Mouse (Mus musculus) layer of hippocampus, adult 2 months (tissue): ENCODE data around the gene Washc2. TPM values are rescaled to one million over a fixed set of nuclear protein-coding genes. Genes with fewer than 3 reads are reported as not detected.
A peak's percentile ranks its signal among the peaks of the same experiment; 100 is the strongest.

Experiments
- DNase-seq, 2 experiments: peaks; one replicate each; pipeline ENCODE4 v3.0.0; 2022; ENCODE audit warnings: low spot score in 2 of 2
- H3K27ac ChIP-seq: fragments of 200-600 bp; 2 replicates; pipeline ENCODE4 v1.8.1; 2022
- H3K4me3 ChIP-seq: fragments of 200-600 bp; 2 replicates; pipeline ENCODE4 v1.8.1; 2022; ENCODE audit warnings: mild to moderate bottlenecking
- CTCF ChIP-seq: fragments of 200-600 bp; conservative IDR thresholded peaks from 2 replicates; pipeline ENCODE4 v1.8.1; 2022; ENCODE audit warnings: antibody characterized with exemption, mild to moderate bottlenecking, moderate library complexity
- total RNA-seq, 2 experiments: library from RNA; stranded (reverse); gene quantifications; 2 replicates each; pipeline ENCODE4 v1.2.3; 2021

Washc2 gene
- total RNA-seq, 2 experiments from 2014 or later: 106 to 109 TPM

DNA sequence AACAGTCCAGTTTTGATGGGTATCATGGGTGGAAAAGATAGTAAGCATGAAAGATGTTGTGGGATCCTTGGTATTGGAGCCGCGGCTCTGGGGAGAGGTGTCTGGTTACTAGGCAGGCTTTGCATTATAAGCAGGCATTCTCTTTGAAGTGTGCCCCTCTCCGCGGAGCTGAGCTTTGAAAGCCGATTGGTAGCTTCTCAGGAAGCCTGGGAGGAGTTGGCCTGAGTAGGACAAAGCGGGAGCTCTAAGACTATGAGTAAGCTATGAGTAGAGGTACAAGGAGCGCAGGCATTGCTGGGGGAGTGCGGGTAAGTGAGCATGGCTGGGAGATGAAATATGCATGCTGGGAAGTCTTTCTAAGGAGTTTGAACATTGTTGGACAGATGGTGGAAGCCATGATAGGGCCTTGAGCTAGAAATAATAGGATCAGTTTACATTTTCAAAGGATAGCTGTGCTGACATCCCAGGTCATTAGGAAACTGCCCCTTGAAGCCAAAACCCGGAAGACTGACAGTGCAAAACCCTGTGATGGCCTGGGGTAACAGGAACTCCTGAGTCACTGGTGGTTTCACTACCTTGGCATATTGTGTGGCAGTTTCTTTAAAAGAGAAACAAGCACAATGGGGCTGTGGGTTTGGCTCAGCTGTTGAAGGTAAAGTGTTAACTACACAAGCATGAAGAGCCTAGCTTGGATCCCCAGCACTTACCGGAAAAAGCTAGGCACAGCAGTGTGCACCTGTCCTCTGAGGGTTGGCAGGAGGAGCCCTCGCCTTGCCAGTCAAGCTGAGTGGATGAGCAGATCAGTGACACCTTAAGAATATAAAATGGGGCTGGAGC is 58.7 kb downstream of the Washc2 start:
- DNase-seq: no peak
- Histone ChIP-seq H3K4me3 (peak overlapping the region; percentile 37), H3K27ac (peak overlapping the region; percentile 11; the same call in 1 of the 2 replicates)
- TF ChIP-seq CTCF: no peak

DNA sequence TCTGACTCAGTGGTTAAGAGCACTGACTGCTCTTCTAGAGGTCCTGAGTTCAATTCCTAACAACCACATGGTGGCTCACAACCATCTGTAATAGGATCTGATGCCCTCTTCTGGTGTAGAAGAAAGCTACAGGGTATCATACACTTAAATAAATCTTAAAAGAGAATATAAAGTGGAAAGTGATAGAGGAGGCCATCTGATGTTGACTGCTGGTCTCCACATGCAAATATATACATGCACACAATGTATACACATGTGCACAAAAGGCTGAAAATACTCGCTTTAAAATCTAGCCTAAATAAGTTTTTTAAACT is 59.2 kb downstream of the Washc2 start:
- TF ChIP-seq CTCF: peak; percentile 64
- no peak for DNase-seq
- no peak overlapping the region for H3K4me3 ChIP-seq
- no peak overlapping the region for H3K27ac ChIP-seq

DNA sequence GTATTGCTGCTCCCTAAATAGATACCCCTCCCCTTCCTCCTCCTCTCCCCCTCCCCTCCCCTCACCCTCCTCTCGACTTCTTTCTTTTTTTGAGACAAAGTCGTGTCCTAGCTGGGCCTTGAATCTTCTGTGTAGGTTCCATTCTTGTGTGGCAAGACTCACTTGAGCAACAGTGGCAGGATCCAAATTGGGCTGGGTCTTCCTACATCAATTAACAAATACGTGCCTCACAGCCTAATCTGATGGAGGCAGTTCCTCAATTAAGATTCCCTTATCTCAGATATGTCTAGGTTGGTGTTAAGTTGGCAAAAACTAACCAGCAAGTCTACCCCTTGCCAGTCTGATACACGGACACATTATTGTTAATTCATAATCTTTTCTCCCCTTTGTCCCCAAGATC is 67.9 kb downstream of the Washc2 start:
- no peak overlapping the region for H3K27ac ChIP-seq
- TF ChIP-seq CTCF: no peak
- H3K4me3 ChIP-seq: no peak overlapping the region
- DNase-seq: no peak

DNA sequence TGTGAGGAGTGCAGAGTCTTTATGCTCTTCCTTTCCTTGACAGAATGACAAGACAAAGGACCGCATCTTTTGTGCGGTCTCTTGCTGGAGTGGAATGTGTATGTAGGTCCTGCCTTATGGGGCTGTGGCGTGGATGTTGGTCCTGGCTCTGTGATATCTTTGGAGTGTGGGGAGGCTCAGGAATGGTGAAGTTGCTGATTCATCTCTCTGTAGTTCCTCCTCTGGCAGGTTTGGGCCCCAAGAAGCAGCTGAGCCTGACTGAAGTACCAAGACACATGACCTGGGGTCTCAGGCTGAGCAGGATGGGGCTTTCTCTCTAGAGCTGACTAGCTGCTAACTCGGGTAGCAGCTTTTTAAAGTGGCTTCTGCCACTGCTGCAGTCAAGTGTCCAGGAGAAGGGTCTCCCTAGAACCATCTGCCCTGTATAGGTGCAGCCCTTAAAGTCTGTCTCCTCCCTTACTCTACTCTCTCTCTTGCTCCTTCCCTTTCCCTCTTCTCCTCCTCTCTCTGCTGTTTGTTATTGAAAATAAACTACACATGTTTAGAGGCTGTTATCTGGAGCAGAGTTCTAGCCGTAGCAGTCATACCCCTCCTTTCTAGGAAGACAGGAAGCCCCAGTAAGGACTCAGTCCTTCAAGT is 71.0 kb downstream of the Washc2 start:
- Histone ChIP-seq H3K27ac (no peak overlapping the region), H3K4me3 (no peak overlapping the region)
- DNase-seq: no peak
- no peak for TF ChIP-seq CTCF

DNA sequence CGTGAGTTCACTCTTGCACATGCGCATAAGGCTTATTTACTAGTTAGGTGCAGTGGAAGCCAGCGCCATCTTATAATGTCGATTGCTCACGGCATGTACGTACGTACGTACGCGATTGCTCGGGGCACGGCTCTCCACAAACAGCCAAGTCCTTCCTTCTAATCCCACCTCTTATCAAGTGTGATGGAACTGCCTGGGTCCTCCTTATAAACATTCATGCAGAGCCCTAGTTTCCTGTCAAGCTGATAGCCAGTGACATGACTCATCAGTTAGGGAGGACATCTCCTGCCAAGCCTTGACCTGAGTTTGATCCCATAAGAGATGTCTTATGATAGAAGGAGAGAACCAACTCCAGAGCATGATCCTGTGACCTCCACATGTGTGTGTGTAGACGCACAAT is 73.2 kb downstream of the Washc2 start:
- Histone ChIP-seq H3K4me3 (no peak overlapping the region), H3K27ac (no peak overlapping the region)
- DNase-seq: no peak
- TF ChIP-seq CTCF: no peak

DNA sequence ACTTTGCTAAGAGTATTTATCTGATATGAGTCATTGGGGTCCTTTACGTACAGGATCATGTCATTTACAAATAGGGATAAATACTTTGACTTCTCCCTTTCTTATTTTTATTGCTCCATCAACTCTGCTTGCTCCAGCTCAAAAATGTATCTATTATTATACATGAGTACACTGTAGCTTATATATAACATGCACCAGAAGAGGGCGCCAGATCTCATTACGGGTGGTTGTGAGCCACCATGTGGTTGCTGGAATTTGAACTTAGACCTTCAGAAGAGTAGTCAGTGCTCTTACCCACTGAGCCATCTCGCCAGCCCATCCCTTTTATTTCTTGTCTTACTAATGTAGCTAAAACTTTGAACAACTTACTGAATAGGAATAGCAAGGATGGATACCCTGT is 74.7 kb downstream of the Washc2 start:
- peak; percentile 59 for TF ChIP-seq CTCF
- Histone ChIP-seq H3K27ac (no peak overlapping the region), H3K4me3 (no peak overlapping the region)
- DNase-seq: no peak

DNA sequence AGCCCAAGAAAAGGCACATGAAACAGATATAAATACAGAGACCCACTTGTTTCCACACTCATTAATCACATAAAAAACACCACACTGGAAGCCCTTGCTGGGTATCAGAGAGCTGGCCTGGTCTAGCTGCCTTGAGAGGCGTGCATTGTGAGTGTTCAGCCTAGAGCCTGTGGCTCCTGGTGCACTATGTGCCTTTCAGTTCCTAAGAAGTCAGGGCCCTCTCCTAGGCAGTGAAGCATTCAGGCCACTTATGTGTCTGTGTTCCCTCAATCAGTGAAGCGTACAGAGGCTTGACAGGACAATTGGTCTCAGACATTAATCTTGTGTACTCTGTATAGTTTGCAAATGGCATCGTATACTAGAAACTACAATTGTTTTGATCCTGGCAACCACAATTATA is 75.4 kb downstream of the Washc2 start:
- no peak for TF ChIP-seq CTCF
- no peak for DNase-seq
- H3K4me3 ChIP-seq: no peak overlapping the region
- no peak overlapping the region for H3K27ac ChIP-seq

DNA sequence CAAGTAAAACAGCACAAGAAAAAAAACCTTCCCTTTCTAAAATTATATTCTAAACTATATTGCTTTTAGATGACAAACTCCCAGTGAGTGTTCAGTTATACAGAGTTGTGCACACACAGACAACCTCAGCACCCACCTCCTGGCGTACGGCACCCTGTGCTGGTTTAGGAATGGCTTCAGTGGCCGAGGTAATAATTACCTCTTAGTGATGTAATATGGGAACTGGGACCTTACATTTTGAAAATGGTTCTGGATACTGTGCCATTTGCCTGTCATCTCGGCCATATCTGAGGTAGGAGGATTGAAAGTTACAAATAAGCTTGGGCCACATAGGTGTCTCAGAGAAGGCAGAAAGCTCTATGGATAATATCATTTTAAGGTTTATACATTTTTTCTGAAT is 78.5 kb downstream of the Washc2 start:
- TF ChIP-seq CTCF: no peak

DNA sequence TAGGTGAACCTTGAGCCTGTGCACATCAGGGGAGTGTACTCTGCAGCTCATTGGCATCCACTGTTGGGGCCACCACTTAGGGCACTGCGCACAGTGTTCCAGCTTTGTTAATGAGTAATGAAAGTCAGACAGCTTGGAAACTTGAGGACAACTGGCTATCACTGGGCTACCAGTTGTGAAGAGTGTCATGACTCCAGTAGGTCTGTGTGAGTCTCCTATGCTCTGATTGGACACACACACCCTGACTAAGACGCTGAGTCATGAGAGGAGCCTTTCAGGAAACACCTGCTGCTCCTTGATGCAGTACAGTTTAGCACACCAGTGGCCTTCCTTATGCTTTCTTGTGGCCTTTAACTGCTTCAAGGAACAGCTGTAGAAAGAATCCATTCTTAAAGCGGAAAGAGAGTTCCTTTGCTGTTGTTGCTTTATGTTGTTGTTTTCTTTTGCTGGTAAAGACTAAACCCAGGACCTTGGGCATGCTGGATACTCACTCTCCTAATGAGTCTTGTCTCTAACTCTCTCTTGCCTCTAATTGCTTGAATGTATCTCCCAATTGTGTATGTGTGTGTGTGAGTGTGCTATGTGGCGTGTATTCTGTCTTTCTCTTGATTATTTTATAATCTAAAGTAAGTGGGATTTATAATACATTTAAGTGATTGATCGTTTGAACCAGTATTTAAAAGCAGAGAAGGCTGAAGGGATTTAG is 79.2 kb downstream of the Washc2 start:
- Histone ChIP-seq H3K27ac (no peak overlapping the region), H3K4me3 (no peak overlapping the region)
- DNase-seq: no peak
- TF ChIP-seq CTCF: no peak

More for the DNA sequence above, 78.5 kb downstream of the Washc2 start:
- Histone ChIP-seq H3K4me3 (no peak overlapping the region), H3K27ac (no peak overlapping the region)
- no peak for DNase-seq

DNA sequence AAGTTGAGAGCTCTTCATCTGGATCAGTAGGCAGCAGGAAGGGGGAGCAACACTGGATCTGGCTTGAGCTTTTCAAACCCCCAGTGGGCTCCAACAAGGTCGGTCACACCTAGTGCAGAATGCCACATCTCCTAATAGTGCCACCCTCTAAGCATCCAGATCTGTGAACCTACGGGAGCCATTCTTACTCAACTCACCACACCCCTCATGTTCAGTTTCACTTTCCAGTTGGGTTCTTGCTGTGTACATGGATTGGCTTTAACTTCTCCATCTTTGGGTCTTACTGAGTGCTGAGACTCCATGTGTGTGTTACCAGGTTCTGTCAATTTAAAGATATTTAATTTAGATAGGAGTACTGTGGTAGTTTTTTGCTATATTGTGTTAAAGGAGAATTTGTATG is 103.6 kb downstream of the Washc2 start:
- no peak for TF ChIP-seq CTCF
- H3K27ac ChIP-seq: no peak overlapping the region
- H3K4me3 ChIP-seq: no peak overlapping the region
- no peak for DNase-seq

Other genes with a start within 250 kb of the Washc2 start
- 10 to 100 TPM; 16.6 to 24.4 TPM for gene Plxnd1, start 213.0 kb upstream of the Washc2 start, total RNA-seq
- 10 to 100 TPM; 83.2 to 85.3 TPM for gene Tmcc1, start 14.6 kb upstream of the Washc2 start, total RNA-seq
- 1 to 10 TPM; 8.0 to 8.1 TPM for gene Zfand4, start 56.2 kb downstream of the Washc2 start, total RNA-seq
- 10 to 100 TPM; 46.7 to 48.6 TPM for gene March8, start 130.0 kb downstream of the Washc2 start, total RNA-seq